Mouse (Mus musculus): Measurements from ENCODE around the gene Exosc2.

GRCm38 (mm10) chr2:31663804-31664180, 6.7 kb upstream of the Exosc2 start:
- no peak for TF ChIP-seq CTCF (IDR thresholded peaks at IDR 0.05; ENCODE audit: low read depth, low read length)
- no peak for TF ChIP-seq TAL1 (conservative IDR thresholded peaks at IDR 0.05; ENCODE audit: low read depth, low read length)

All from G1E (cell line).